Mouse (Mus musculus) forebrain, embryonic 10.5 days (tissue): ENCODE data around the gene Zfhx3. TPM values are rescaled to one million over a fixed set of nuclear protein-coding genes. Genes with fewer than 3 reads are reported as not detected.

Experiments
- DNase-seq: peaks from one replicate; pipeline ENCODE4 v3.0.0-alpha.2; 2017; ENCODE audit warnings: low spot score; ENCODE audit errors: extremely low spot score
- H3K27ac ChIP-seq: fragments of 300-500 bp; sonication (generic); 2 replicates; pipeline ENCODE4 v1.5.1; 2016; ENCODE audit warnings: mild to moderate bottlenecking
- H3K27me3 ChIP-seq: fragments of 300-500 bp; sonication (generic); 2 replicates; pipeline ENCODE4 v1.6.1; 2016; ENCODE audit warnings: mild to moderate bottlenecking; ENCODE audit not compliant: poor library complexity, severe bottlenecking
- H3K36me3 ChIP-seq: fragments of 300-500 bp; sonication (generic); replicated peaks from 2 replicates; pipeline ENCODE4 v1.6.1; 2016; ENCODE audit warnings: mild to moderate bottlenecking, moderate library complexity
- H3K4me1 ChIP-seq: fragments of 300-500 bp; sonication (generic); 2 replicates; pipeline ENCODE4 v1.6.1; 2016
- H3K4me3 ChIP-seq: fragments of 300-500 bp; sonication (generic); 2 replicates; pipeline ENCODE4 v1.5.1; 2016; ENCODE audit warnings: mild to moderate bottlenecking, moderate library complexity
- H3K9me3 ChIP-seq: fragments of 300-500 bp; sonication (generic); 2 replicates; pipeline ENCODE4 v1.6.1; 2016; ENCODE audit warnings: mild to moderate bottlenecking, moderate library complexity
- WGBS: fragments of 180-500 bp; shearing (Covaris S2); methylation state at CpG from one replicate; pipeline ENCODE4 v1.1.7; 2016; 5-methylcytosine and 5-hydroxymethylcytosine counted together
- polyA plus RNA-seq: library from polyadenylated mRNA; unstranded; fragments of >200 nt; fragmentation: Nextera tagmentation; extraction: Ambion mirVana; gene quantifications from 2 replicates; pipeline ENCODE4 v1.2.1, GENCODE M21; 2016

Gene Zfhx3
- polyA plus RNA-seq, 1 experiment from 2014 or later = 11.4 TPM

GRCm38 (mm10) chr8:108281981-108282380, 339.5 kb downstream of the Zfhx3 start:
- Histone ChIP-seq H3K9me3 (no peaks in the 10 kb centered on the region), H3K27me3 (no peaks in the 10 kb centered on the region), H3K4me1 (0 out of 2 replicates have a peak, but pooled peaks cover 4% of the 10 kb centered on the region), H3K36me3 (no peaks in the 10 kb centered on the region), H3K27ac (no peak overlapping the region), H3K4me3 (no peak overlapping the region)
- DNase-seq = no peak
- 83% methylated on average over 11 of the region's 12 CpGs for WGBS

- H3K9me3 ChIP-seq = no peaks in the 10 kb centered on the region
- 77% methylated on average over 5 of the region's 5 CpGs for WGBS
Measured at GRCm38 (mm10) chr8:108286117-108286516, 343.7 kb downstream of the Zfhx3 start.

GRCm38 (mm10) chr8:108300964-108301615, 358.6 kb downstream of the Zfhx3 start:
- Histone ChIP-seq H3K4me3 (no peak overlapping the region), H3K27me3 (peaks cover 39% of the 10 kb centered on the region), H3K36me3 (no peaks in the 10 kb centered on the region), H3K9me3 (no peaks in the 10 kb centered on the region), H3K27ac (no peak overlapping the region), H3K4me1 (peaks cover 29% of the 10 kb centered on the region)
- 63% methylated on average over 9 of the region's 9 CpGs for WGBS
- no peak for DNase-seq

More at GRCm38 (mm10) chr8:108286117-108286516, 343.7 kb downstream of the Zfhx3 start:
- no peak overlapping the region for H3K27ac ChIP-seq
- H3K36me3 ChIP-seq = no peaks in the 10 kb centered on the region
- no peak overlapping the region for H3K4me3 ChIP-seq
- H3K27me3 ChIP-seq = no peaks in the 10 kb centered on the region; the same call in 1 of the 2 replicates
- no peak for DNase-seq
- peaks cover 17% of the 10 kb centered on the region for H3K4me1 ChIP-seq

DNA sequence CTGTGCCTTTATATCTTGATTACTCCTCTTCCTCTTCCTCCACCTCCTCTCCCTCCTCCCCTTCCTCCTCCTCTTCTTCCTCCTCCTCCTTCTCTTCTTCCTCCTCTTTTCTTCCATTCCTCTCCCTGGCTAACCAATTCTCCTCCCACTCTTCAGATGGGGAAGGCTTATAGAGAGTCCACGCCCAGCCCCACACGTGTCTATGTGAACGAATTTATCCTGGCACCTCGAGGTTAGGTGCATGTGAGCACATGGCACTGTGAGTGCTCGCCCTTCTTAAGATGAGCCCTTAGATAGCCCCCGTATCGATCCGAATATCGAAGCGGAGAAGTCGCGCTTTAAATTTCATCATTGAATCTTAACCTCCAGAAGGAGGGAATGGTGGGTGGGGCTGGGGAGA, 359.2 kb downstream of the Zfhx3 start:
- WGBS = 90% methylated on average over 12 of the region's 12 CpGs
- H3K9me3 ChIP-seq = no peaks in the 10 kb centered on the region
- H3K4me3 ChIP-seq = no peak overlapping the region
- no peak for DNase-seq
- no peak overlapping the region for H3K27ac ChIP-seq
- no peaks in the 10 kb centered on the region for H3K36me3 ChIP-seq
- peaks cover 29% of the 10 kb centered on the region for H3K4me1 ChIP-seq
- H3K27me3 ChIP-seq = peaks cover 39% of the 10 kb centered on the region

DNA sequence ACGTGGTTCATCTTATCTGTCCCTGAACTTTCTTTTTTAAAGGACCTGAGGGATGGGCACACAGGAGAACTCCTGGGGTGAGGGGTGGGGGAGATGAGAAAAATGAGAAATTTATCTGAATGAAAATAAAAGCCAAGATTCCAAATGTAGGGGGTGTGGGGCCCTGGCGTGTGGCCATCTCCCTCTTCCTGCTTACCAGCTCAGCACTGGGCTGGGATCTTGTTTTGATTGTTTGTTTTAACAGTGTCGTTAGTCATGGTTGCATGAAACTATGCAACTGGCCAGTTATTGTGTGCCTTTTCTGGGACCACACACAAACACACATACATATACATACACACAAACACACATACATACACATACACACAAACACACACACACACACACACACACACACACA, 362.9 kb downstream of the Zfhx3 start:
- no peaks in the 10 kb centered on the region for H3K9me3 ChIP-seq
- no peak overlapping the region for H3K4me3 ChIP-seq
- no peaks in the 10 kb centered on the region for H3K36me3 ChIP-seq
- no peak for DNase-seq
- WGBS = 89% methylated on average over 3 of the region's 3 CpGs
- no peak overlapping the region for H3K27ac ChIP-seq
- peaks cover 36% of the 10 kb centered on the region for H3K4me1 ChIP-seq
- H3K27me3 ChIP-seq = peaks cover 19% of the 10 kb centered on the region

DNA sequence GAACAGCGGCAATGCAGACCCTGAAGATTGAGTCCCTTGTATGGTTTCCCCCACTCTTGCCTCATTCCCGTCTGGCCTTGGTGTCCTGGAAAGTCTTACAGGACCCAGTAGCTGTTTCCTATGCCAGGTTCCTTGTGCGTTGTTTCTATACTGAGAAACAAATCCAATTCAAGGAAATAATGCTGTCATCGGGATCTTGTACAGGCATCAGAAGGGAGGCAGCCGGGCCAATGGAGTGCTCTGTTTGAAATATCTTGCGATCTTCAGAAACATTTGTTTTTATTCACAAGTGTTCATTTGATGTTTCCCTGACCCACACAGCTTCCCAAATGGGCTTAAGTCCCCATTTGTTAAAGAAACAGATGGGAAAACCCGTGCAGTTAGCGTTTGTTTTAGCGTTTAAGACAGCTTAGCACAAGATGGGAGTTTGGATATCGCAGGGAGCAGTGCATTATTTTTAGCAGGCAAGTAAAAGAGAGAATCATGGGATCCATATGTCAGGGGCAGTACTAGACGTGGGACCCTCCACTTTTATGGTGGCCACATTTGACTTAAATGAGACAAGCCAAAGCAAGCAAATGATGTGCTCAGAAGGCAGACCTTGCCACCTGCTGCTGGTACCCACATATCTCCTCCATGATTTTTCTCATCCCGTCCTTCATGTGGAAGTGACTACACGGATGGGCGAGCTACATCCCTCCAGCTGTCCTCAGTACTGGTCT, 367.2 kb downstream of the Zfhx3 start:
- H3K4me1 ChIP-seq = peaks cover 17% of the 10 kb centered on the region
- WGBS = 90% methylated on average over 14 of the region's 14 CpGs
- no peaks in the 10 kb centered on the region for H3K36me3 ChIP-seq
- no peak for DNase-seq
- H3K9me3 ChIP-seq = no peaks in the 10 kb centered on the region
- H3K27me3 ChIP-seq = 0 out of 2 replicates have a peak, but pooled peaks cover 5% of the 10 kb centered on the region
- H3K4me3 ChIP-seq = no peak overlapping the region
- H3K27ac ChIP-seq = no peak overlapping the region

DNA sequence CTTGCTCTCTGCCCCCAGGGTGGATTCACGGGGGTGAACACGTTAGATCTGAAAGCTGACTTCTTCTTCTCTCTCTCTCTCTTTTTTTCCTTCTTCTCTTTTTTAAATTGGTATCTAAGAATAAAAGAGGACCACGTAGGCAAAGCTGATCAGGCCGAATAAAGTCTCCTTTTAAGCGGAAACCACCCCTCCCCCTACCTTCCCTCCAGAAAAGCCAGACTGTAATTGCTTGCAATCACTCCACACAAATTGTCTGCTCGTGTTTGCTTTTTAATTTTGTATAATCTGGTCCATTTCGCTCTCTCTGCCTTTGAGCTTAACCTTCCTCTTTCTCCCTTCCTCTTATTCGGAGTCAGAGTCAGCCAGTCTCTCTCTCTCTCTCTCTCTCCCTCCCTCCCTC, 372.6 kb downstream of the Zfhx3 start:
- H3K36me3 ChIP-seq = no peaks in the 10 kb centered on the region
- H3K9me3 ChIP-seq = peaks cover 1% of the 10 kb centered on the region; the same call in 1 of the 2 replicates
- peaks cover 15% of the 10 kb centered on the region for H3K4me1 ChIP-seq
- peak overlapping the region; percentile 80 for H3K27ac ChIP-seq
- WGBS = 14% methylated on average over 8 of the region's 8 CpGs
- no peak for DNase-seq
- 0 out of 2 replicates have a peak, but pooled peaks cover 5% of the 10 kb centered on the region for H3K27me3 ChIP-seq
- H3K4me3 ChIP-seq = peak overlapping the region; percentile 8; the same call in 1 of the 2 replicates

- no peaks in the 10 kb centered on the region for H3K36me3 ChIP-seq
- no peak overlapping the region for H3K4me3 ChIP-seq
- no peak overlapping the region for H3K27ac ChIP-seq
- H3K4me1 ChIP-seq = peaks cover 15% of the 10 kb centered on the region
- peaks cover 6% of the 10 kb centered on the region; the same call in 1 of the 2 replicates for H3K9me3 ChIP-seq
- H3K27me3 ChIP-seq = 0 out of 2 replicates have a peak, but pooled peaks cover 5% of the 10 kb centered on the region
- WGBS = 88% methylated on average over 4 of the region's 4 CpGs
- DNase-seq = peak; percentile 4
Measured at GRCm38 (mm10) chr8:108317532-108318093, 375.2 kb downstream of the Zfhx3 start.

DNA sequence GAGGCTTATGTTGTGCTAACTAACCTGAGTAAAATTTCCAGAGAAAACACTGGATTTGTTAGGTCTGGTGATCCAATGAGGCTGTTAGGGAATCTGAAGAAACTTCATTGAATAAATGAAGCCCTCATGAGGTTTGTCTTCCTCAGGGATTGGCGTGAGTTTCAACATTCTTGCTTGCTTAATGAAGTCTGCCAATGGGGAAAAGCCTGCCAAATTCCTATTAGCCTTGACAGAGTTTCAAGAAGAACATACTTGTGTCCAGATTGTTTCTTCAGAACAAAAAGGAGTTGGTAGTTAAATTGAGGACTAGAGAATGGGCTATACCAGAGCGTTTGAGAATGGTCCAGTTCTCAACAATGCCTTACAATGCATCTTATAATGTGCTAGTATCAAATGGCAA, 385.3 kb downstream of the Zfhx3 start:
- no peaks in the 10 kb centered on the region for H3K27me3 ChIP-seq
- no peaks in the 10 kb centered on the region for H3K9me3 ChIP-seq
- no peaks in the 10 kb centered on the region for H3K36me3 ChIP-seq
- H3K4me1 ChIP-seq = no peaks in the 10 kb centered on the region
- no peak overlapping the region for H3K27ac ChIP-seq
- no peak for DNase-seq
- 86% methylated on average over 2 of the region's 2 CpGs for WGBS
- no peak overlapping the region for H3K4me3 ChIP-seq

- no peak overlapping the region for H3K27ac ChIP-seq
- no peaks in the 10 kb centered on the region for H3K27me3 ChIP-seq
- H3K4me3 ChIP-seq = no peak overlapping the region
- H3K9me3 ChIP-seq = no peaks in the 10 kb centered on the region
- H3K36me3 ChIP-seq = no peaks in the 10 kb centered on the region
- no peaks in the 10 kb centered on the region for H3K4me1 ChIP-seq
- no peak for DNase-seq
- WGBS = 93% methylated on average over 14 of the region's 14 CpGs
Measured at GRCm38 (mm10) chr8:108348352-108348751, 405.9 kb downstream of the Zfhx3 start.

GRCm38 (mm10) chr8:108348776-108349175, 406.3 kb downstream of the Zfhx3 start:
- no peak for DNase-seq
- no peaks in the 10 kb centered on the region for H3K36me3 ChIP-seq
- no peaks in the 10 kb centered on the region for H3K9me3 ChIP-seq
- no peaks in the 10 kb centered on the region for H3K27me3 ChIP-seq
- WGBS = 66% methylated on average over 4 of the region's 4 CpGs
- H3K4me1 ChIP-seq = no peaks in the 10 kb centered on the region
- H3K4me3 ChIP-seq = no peak overlapping the region
- H3K27ac ChIP-seq = no peak overlapping the region

DNA sequence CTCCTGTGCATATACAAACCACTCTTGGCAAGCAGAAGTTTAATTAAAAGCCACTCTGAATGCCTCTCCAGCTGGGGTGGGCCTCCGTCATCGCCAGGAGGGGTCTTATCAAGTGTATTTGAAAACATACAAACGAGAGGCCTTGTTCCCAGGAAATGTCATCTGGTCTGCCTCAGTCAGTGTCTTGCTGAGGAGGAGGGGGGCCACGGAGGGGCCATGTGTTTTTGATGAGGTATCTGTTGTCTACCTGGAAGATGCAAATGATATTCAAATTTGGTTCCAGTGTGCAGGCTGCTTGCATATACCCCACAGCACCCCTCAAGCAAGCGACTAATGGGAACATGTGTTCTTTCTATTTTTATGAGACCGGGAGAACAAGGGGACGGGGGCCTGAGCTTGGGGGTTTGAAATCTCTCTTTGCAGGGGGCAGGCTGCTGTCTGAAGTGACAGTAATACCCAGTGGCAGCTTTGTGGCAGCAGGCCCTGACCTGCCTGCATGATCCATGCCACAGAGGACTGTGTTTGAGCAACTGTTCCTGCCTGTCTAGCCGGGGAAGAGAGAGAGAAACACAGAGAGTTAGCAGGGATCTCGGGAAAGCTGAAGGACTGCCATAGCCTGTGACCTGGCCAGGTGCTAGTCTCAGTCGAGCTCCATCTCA, 412.8 kb downstream of the Zfhx3 start:
- no peak for DNase-seq
- WGBS = 67% methylated on average over 10 of the region's 10 CpGs
- H3K27me3 ChIP-seq = no peaks in the 10 kb centered on the region
- no peak overlapping the region for H3K27ac ChIP-seq
- H3K4me3 ChIP-seq = no peak overlapping the region
- no peaks in the 10 kb centered on the region for H3K9me3 ChIP-seq
- peaks cover 16% of the 10 kb centered on the region for H3K4me1 ChIP-seq
- H3K36me3 ChIP-seq = no peaks in the 10 kb centered on the region
